Mouse (Mus musculus): ENCODE measurements around the gene Wnt10b. TPM values are rescaled to one million over a fixed set of nuclear protein-coding genes. Genes with fewer than 3 reads are reported as not detected.

Wnt10b gene
- polyA plus RNA-seq, 1 experiment from 2014 or later = 0.33 TPM

GRCm38 (mm10) chr15:98778191-98778770 lies 331 bp upstream of the Wnt10b start:
- WGBS = under 1% methylated on average over 25 of the region's 25 CpGs
- H3K4me3 ChIP-seq = peak overlapping the region; percentile 30
- no peak overlapping the region for H3K27ac ChIP-seq
- H3K9me3 ChIP-seq = no peaks in the 10 kb centered on the region
- no peaks in the 10 kb centered on the region for H3K36me3 ChIP-seq (replicated peaks)
- H3K27me3 ChIP-seq (ENCODE audit: poor library complexity, severe bottlenecking) = peaks cover 100% of the 10 kb centered on the region
- H3K4me1 ChIP-seq = peaks cover 51% of the 10 kb centered on the region
- DNase-seq (ENCODE audit: extremely low spot score, low spot score) = peak; percentile 41

DNA sequence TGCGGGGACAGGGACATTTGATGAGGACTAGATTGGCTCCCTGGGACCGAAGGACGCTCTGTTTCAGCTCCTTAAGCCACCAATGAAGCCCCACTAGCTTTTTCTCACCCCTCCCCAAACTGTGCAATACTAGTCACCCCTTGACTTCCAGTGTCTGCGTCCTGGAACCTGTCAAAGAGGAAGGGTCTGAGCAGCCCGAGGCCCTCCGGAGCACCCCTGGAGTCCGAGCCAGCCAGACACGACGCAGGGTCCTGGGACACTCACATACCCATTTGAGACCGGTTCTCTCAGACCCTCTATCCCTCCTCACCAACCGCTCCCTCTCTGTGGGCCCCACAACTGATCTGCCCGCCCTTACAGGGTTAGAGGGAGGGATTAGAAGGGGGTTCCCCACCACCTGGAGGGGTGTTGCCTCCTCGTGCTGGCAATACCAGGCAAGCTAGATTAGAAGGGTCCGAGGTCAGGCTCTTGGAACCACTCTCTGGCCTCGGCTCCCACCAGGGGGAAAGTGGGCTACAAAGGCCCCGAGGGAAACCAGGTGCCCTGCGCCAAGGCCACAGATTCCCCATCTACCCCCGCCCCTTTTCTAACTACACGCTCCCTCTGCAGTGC lies 839 bp downstream of the Wnt10b start:
- Histone ChIP-seq H3K4me3 (peak overlapping the region; percentile 37; the same call in 1 of the 2 replicates), H3K4me1 (peaks cover 60% of the 10 kb centered on the region), H3K27me3 (ENCODE audit: poor library complexity, severe bottlenecking) (peaks cover 100% of the 10 kb centered on the region), H3K9me3 (no peaks in the 10 kb centered on the region), H3K36me3 (replicated peaks) (no peaks in the 10 kb centered on the region), H3K27ac (no peak overlapping the region)
- WGBS = under 1% methylated on average over 19 of the region's 19 CpGs
- peak; percentile 39 for DNase-seq (ENCODE audit: extremely low spot score, low spot score)

DNA sequence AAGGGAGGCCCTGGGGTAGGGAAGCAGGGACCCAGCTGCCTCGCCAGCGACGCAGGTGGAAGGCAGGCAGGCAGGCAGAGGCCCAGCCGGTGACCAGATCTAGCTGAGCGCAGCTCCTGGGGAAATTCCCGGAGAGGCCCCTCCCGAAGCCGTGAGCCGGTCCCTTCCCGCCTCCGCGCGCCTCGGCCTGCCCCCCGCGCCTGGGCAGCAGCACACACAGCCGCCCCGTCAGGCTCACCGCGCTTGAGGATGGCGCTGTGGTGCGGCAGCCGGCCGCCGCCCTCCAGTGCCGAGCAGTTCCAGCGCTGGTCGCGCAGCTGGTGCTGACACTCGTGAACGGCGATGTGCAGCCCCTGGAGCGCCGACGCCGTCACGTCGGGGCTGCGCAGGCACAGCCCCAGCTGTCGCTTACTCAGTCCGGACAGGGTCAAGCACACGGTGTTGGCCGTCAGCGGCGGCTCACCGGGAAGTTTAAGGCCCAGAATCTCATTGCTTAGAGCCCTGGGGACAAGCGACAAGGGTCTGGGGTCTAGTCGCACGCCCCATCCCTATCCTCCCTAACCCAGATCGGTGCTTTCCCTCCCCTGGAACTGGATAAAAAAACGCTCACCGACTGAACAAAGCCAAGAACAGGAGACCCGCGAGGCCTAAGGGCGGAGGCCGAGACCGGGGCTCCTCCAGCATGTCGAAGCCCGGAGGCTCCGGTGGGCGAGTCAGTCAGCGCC lies 1.5 kb downstream of the Wnt10b start:
- Histone ChIP-seq H3K27ac (peak overlapping the region; percentile 48; the same call in 1 of the 2 replicates), H3K36me3 (replicated peaks) (no peaks in the 10 kb centered on the region), H3K9me3 (no peaks in the 10 kb centered on the region), H3K27me3 (ENCODE audit: poor library complexity, severe bottlenecking) (peaks cover 100% of the 10 kb centered on the region), H3K4me3 (peak overlapping the region; percentile 37), H3K4me1 (peaks cover 64% of the 10 kb centered on the region)
- WGBS = under 1% methylated on average over 62 of the region's 62 CpGs
- peak; percentile 35 for DNase-seq (ENCODE audit: extremely low spot score, low spot score)

DNA sequence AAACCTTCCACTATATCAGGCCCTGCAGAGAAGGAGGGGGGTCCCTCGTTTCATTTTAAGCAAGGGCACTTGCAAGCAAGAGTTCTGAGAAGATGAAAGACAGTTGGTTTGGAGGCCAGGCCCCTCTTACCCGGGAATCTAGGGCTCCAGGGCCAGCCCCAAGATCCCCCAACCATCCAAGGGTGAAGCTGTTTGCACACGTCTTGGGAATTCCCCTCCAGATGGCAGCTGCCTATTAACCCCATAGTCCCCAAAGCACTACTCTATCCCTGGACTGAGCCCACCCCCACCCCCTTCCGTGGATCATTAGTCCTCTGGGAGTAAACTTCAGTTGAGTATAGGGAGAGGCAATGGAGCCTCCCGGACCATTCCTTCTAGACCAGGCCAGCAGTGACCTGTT lies 2.4 kb downstream of the Wnt10b start:
- no peaks in the 10 kb centered on the region for H3K9me3 ChIP-seq
- WGBS = 2% methylated on average over 5 of the region's 5 CpGs
- DNase-seq (ENCODE audit: extremely low spot score, low spot score) = no peak
- H3K36me3 ChIP-seq (replicated peaks) = no peaks in the 10 kb centered on the region
- H3K27me3 ChIP-seq (ENCODE audit: poor library complexity, severe bottlenecking) = peaks cover 100% of the 10 kb centered on the region
- H3K4me3 ChIP-seq = no peak overlapping the region
- H3K27ac ChIP-seq = no peak overlapping the region
- H3K4me1 ChIP-seq = peaks cover 62% of the 10 kb centered on the region

- Histone ChIP-seq H3K27me3 (ENCODE audit: poor library complexity, severe bottlenecking) (peaks cover 100% of the 10 kb centered on the region), H3K27ac (no peak overlapping the region), H3K4me3 (no peak overlapping the region), H3K4me1 (peaks cover 55% of the 10 kb centered on the region), H3K9me3 (no peaks in the 10 kb centered on the region), H3K36me3 (replicated peaks) (no peaks in the 10 kb centered on the region)
- peak; percentile 31 for DNase-seq (ENCODE audit: extremely low spot score, low spot score)
- 6% methylated on average over 15 of the region's 15 CpGs for WGBS
These were observed 3.9 kb downstream of the Wnt10b start for GRCm38 (mm10) chr15:98774096-98774495.

DNA sequence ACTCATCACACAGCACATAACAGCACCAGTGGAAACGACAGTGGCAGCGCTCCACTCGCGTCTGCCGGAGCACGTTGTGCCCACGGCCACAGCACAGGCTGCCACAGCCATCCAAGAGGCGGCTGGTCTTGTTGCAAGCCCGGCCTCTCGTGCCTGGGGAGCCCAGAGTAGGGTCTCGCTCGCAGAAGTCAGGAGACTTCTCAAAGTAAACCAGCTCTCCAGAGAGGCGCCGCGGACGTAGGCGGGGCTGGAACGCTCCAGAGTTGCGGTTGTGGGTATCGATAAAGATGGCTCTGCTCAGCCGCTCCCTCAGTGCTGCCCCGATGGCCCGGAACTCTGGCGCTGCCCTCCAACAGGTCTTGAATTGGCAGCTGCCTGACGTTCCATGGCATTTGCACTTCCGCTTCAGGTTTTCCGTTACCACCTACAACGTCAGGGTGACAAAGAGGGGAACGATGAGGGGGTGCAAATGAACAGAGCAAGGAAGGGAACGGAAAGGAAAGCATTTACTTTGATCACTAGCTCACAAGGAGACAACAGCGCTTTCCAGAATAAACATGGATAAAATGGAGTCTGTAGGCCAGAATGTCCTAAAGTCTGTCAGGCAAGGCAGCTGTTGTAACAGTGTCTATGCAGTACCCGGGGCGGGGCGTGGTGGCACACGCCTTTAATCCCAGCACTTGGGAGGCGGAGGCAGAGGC lies 5.3 kb downstream of the Wnt10b start:
- Histone ChIP-seq H3K27ac (no peak overlapping the region), H3K36me3 (replicated peaks) (no peaks in the 10 kb centered on the region), H3K4me3 (peak overlapping the region; percentile 31), H3K27me3 (ENCODE audit: poor library complexity, severe bottlenecking) (peaks cover 100% of the 10 kb centered on the region), H3K4me1 (peaks cover 42% of the 10 kb centered on the region), H3K9me3 (no peaks in the 10 kb centered on the region)
- WGBS = 1% methylated on average over 36 of the region's 36 CpGs
- DNase-seq (ENCODE audit: extremely low spot score, low spot score) = peak; percentile 53

DNA sequence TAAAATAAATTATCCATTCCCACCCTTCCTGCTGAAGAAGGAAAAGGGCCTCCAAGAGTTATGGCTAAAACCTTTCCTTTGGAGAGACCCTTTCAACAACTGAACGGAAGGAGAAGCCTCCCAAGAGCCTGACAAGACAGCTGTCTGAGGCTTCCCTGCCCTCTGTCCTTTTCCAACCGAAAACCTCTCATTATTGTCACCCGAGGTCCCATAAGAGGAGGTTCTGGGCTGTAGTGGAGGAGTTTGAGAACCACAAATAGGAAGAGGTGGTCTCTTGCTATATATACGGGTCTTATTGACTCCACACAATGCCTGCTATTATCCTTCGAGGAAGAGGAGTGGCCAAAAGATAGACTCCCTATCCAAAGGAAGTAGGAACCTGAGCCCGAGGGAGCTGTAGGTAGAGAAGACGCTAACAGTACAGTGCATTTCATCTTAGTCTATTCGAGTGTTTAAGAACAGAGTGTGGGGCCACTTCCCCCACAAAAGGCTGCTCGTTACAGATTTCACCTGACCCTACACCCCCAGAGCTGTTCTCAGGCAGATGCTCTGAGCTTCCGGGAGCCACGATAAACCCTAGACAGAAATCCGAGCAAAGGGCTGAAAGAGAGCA lies 6.0 kb downstream of the Wnt10b start:
- H3K4me3 ChIP-seq = peak overlapping the region; percentile 31
- no peaks in the 10 kb centered on the region for H3K36me3 ChIP-seq (replicated peaks)
- no peak overlapping the region for H3K27ac ChIP-seq
- no peak for DNase-seq (ENCODE audit: extremely low spot score, low spot score)
- peaks cover 100% of the 10 kb centered on the region for H3K27me3 ChIP-seq (ENCODE audit: poor library complexity, severe bottlenecking)
- no peaks in the 10 kb centered on the region for H3K9me3 ChIP-seq
- 3% methylated on average over 12 of the region's 12 CpGs for WGBS
- peaks cover 35% of the 10 kb centered on the region for H3K4me1 ChIP-seq

DNA sequence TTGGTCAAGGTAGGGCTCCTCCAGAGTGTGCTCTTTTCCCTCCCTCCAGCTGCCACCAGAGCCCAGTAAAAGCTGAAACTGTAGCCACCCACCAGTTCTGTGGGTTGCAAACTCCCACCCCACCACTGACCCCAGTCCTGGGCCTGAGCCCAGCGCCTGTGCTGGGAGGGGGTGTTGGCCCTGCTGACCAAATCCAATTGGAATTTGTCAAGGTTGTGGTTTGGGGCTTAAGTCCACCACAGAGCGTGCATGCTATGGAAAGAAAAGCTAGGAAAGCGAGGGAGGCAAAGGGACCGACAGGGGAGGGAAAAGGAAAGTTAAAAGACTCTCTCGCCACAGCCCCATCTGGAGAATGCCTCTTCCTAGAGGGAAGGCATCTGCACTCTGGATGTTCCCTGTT lies 9.7 kb downstream of the Wnt10b start:
- Histone ChIP-seq H3K27ac (no peak overlapping the region), H3K4me3 (no peak overlapping the region), H3K27me3 (ENCODE audit: poor library complexity, severe bottlenecking) (peaks cover 96% of the 10 kb centered on the region), H3K36me3 (replicated peaks) (no peaks in the 10 kb centered on the region), H3K9me3 (no peaks in the 10 kb centered on the region), H3K4me1 (peaks cover 24% of the 10 kb centered on the region)
- WGBS = 26% methylated on average over 5 of the region's 5 CpGs
- no peak for DNase-seq (ENCODE audit: extremely low spot score, low spot score)

- no peak overlapping the region for H3K27ac ChIP-seq
- H3K36me3 ChIP-seq (replicated peaks) = peaks cover 7% of the 10 kb centered on the region; the same call in 1 of the 2 replicates
- 76% methylated on average over 4 of the region's 4 CpGs for whole genome bisulfite sequencing
- peaks cover 28% of the 10 kb centered on the region for H3K4me1 ChIP-seq
- peaks cover 75% of the 10 kb centered on the region for H3K27me3 ChIP-seq (ENCODE audit: poor library complexity, severe bottlenecking)
- DNase-seq (ENCODE audit: extremely low spot score, low spot score) = no peak
- H3K4me3 ChIP-seq = no peak overlapping the region
- H3K9me3 ChIP-seq = no peaks in the 10 kb centered on the region
These were observed 12.0 kb downstream of the Wnt10b start for GRCm38 (mm10) chr15:98765929-98766328.

DNA sequence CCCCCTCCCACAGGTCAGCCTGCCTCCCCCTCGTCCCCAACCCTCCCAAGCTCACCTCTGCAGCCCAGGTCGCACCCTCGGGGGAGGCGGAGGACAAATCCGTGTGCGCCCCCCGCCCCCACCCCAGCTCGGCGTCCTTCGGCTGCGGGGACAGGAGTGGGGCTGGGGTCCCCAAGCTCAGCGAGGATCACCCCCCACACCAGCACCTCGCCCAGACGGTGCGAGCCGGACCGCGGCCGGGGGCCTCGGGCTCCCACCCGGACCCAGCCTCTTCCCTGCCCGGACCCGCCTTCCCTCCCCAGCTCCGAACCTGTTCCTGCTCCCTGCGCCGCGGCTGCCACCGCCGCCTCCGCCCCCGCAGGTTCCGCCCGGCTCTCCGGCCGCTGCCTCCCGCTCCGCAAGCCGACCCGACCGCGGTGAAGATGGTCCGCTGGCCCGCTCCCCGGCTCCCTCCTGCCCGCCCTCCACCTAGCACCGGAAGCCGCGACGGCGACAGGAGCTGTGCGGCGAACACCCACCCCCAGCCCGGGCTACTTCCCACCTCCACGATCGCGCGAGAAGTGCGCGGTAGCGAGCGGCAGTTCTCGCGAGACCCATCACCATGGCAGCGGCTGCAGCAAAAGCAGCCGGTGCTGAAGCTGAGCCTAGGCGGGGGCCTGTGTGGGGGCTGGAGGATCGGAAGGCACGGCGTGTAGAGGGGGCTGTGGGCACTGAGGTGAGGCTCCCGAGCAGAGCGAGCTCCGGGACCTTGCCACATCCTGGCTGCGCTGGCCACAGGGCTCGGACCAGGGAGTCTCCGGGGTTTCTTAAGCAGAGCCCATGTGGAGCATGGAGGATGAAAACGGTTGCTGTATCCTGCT lies 15.1 kb downstream of the Wnt10b start, which contains the start of gene Arf3:
Arf3 (minus strand) TSS at position 545 of the 860 bp plus-strand sequence.
- Histone ChIP-seq H3K27ac (peak within 1 kb of the TSS; percentile 95), H3K4me3 (peak within 1 kb of the TSS; percentile 96), H3K9me3 (no peaks in the 10 kb centered on the region), H3K4me1 (peaks cover 30% of the 10 kb centered on the region), H3K36me3 (replicated peaks) (peaks cover 37% of the 10 kb centered on the region), H3K27me3 (ENCODE audit: poor library complexity, severe bottlenecking) (peaks cover 45% of the 10 kb centered on the region)
- DNase-seq (ENCODE audit: extremely low spot score, low spot score) = peak; percentile 98
- WGBS = under 1% methylated on average over 76 of the region's 76 CpGs

- H3K9me3 ChIP-seq = no peaks in the 10 kb centered on the region
- peaks cover 30% of the 10 kb centered on the region for H3K4me1 ChIP-seq
- peaks cover 38% of the 10 kb centered on the region for H3K27me3 ChIP-seq (ENCODE audit: poor library complexity, severe bottlenecking)
- DNase-seq (ENCODE audit: extremely low spot score, low spot score) = peak; percentile 75
- WGBS = under 1% methylated on average over 24 of the region's 24 CpGs
- peaks cover 40% of the 10 kb centered on the region for H3K36me3 ChIP-seq (replicated peaks)
- H3K27ac ChIP-seq = peak overlapping the region; percentile 95
- H3K4me3 ChIP-seq = peak overlapping the region; percentile 96
These were observed 15.7 kb downstream of the Wnt10b start for GRCm38 (mm10) chr15:98762201-98762621.

Measured in forebrain, embryonic 10.5 days (tissue).